Mouse (Mus musculus) cerebellum, adult 18-20 months (tissue): ENCODE results near the gene Lrfn3.

Experiments used
- DNase-seq, 2 experiments: peaks; one replicate each; pipeline ENCODE4 v3.0.0; 2021

Lrfn3 gene

GRCm38 (mm10) chr7:30339432-30340109, 23.0 kb downstream of the Lrfn3 start:
- peak; percentile 74 to 78 for DNase-seq

GRCm38 (mm10) chr7:30336384-30336783, 26.2 kb downstream of the Lrfn3 start:
- DNase-seq: peak; percentile 90 to 94

GRCm38 (mm10) chr7:30335688-30336087, 26.9 kb downstream of the Lrfn3 start:
- no peak for DNase-seq

DNA sequence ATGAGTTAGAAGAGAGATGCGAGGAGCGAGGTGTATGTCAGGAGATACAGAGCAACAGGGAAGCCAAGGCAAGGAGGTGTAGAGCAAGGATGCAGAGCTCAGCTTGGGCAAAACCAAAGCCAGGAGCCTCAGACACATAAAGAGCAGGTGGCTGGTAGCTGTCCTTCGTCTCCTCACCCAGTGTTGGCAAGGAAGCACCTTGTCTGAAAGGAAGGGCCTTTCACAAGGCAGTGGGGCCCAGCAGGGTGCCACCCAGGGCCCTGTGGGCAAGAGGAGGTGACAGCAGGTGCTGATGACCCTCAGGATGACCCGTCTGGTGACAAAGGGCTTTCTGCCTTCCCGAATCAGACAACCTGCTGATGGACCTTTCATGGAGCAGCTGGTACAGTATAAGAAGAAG, 28.0 kb downstream of the Lrfn3 start:
- DNase-seq: peak in 1 of 2 experiments; percentile 52

- DNase-seq: peak; percentile 83 to 88
These were observed 29.1 kb downstream of the Lrfn3 start for GRCm38 (mm10) chr7:30333436-30333835.

DNA sequence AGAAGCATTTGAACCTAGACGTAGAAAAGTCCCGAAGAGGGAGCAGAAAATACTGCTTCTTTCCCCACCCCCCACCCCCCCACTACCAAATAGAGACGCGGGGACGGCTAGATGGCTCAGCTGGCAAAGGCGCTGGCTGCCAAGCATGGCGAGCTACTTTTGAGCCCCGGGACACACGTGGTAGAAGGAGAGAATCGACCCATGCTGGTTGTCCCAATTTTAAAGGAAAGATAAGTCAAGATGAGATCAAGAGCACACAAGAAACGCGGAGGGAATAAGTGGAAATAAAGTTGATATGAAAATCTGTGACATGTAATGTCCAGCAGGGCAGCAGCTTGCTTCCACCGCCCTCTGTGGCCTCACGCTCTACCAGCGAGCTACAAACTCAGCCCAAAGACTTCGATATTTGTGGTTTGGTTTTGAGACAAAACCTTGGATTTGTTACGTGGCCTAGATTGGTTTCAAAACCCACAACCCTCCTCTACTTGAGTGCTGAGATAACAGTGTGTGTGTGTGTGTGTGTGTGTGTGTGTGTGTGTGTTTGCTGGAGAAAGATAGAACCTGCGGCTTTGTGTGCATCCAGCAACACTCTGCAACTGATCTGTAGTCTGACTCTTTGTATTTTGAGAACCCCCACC, 29.8 kb downstream of the Lrfn3 start:
- peak in 1 of 2 experiments; percentile 56 for DNase-seq

DNA sequence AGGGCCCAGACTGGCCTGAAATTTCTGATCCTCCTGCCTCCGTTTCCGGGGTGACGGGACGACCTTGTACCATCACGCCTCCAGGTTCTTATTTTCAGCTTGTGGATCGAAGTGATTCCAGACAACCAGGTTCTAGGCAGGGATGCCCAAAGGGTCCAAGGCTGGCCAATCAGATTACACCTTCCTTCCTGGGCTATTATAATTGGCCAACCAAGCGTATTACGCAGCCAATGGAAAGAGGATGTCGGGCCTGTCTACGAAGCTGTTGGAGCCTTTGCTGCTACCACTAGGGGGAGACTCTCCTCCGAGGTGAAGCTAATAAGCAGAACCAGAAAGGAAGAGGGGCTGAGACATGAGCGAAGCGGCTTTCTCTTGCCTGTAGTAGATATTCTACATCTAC, 30.7 kb downstream of the Lrfn3 start:
- peak; percentile 90 to 97 for DNase-seq

DNA sequence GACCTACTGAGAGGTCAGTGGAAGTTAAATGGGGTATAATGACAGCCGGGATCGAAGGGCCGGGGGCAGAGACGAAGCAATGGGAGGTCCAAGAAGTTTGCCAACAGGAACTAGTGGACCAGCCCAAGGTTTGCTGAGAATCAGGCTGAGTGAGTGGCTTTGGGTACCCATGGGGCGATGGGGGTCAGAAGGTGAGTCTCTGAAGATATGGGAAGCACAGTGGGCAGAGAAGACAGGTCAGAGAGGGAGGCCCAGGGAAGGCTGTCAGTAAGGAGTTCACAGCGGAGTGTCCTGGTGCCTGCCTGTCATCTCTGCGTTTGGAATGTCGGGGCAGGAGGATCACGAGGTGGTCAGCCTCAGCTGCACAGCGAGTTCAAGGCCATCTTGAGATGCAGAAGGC, 34.2 kb downstream of the Lrfn3 start:
- no peak for DNase-seq

DNA sequence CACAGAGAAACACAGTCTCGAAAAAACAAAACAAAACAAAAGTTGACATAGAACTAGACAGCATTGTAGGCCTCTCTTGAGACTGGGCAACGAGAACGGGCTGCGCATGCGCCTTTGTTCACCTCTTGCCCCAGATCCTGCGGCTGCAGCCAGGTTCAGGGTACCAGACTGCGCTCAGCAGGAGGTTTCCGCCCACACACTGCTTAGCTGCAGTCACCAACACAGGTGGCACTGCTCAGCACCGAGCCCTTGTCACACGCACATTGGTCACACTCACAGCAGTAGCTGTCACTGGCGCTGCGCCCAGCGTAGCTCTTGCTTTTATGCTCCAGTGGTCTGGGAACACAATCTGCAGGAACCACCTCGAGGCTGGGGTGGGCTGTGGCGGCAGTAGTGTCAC, 35.4 kb downstream of the Lrfn3 start:
- peak; percentile 96 to 97 for DNase-seq

GRCm38 (mm10) chr7:30326427-30326826, 36.1 kb downstream of the Lrfn3 start:
- DNase-seq: peak in 1 of 2 experiments; percentile 26

DNA sequence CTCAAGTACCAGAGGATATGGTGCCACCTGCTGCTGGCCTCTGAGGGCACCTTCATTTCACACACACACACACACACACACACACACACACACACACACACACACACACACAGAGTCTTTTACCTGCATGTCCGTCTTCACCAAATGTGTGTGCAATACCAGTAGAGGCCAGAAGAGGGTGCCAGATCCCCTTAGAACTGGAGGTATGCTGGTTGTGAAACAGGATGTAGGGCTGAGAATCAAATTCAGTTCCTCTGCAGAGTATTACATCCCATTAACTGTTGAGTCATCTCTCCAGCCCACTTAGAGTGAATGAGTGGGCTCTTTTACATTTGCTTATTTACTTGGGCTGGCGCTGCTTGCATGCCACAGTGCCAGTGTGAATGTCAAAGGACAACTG, 37.2 kb downstream of the Lrfn3 start:
- DNase-seq: no peak

DNA sequence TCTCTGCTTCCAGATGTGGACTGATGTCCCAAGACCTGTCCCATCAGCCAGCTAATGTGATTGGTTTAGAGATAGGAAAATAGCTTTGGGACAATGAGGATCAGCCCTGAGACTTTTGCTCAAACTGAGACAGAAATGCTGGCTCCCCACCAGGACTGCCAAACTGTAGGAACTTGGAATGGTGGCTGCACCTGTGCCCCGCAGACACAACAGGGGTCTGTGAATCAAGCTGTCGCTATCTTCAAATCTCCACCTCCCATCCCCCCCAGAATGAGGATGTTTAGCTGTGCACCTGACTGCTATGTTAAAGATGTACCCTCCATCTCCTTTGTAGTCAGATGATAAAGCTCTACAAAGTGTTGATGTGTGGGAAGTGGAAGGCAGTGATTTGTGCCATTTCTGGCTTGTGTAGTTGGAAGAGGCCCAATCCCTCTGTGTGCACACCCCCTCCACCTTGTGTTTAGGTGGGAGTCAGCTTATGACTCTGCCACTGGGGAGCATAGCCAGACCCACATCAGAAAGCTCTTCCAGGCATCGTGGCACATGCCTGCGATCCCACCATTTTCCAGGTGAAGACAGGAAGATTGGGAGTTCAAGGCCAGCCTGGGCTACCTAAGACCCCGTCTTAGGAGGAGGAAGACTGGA, 38.1 kb downstream of the Lrfn3 start:
- DNase-seq: no peak

GRCm38 (mm10) chr7:30323795-30324194, 38.8 kb downstream of the Lrfn3 start, which contains the start of gene Sdhaf1:
Gene Sdhaf1, minus strand, starts transcription at chr7:30323895.
- DNase-seq: no peak

DNA sequence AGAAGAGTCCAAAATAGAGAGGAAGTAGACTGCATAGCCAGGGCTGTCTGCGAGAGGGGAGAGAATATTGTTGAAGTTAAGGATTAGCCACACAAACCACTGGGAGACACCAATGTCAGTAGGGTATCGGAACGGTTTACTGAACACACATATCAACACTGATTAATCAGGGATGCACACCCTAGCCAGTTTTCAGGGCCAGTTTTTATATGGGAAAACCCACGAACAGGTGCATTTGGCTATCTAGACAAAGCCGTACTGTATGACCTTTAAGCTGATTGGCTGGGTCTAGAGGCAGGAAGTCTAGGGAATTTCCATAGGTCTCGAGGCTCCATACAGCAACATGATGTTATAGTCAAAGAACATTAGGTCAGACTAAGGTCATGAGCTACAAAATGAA, 39.7 kb downstream of the Lrfn3 start:
- no peak for DNase-seq

DNA sequence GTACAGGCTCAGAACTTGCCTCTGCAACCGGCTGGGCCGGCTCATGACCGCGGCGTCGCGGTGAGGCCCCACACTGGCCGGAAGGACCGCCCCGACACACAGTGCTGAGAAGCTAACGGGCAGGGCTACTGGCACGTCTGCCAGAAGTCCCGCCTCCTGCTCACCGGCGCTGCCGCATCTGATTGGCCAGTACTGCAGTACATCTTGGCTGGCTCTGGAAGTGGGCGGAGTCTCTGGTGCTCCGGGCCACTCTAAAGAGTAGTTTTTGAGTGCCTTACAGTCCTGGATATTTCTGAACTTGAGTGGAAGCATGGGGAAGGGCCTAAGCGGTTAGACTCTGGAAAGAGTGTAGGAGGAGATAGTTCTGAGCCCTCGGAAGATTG, 40.3 kb downstream of the Lrfn3 start:
- peak; percentile 97 to 99 for DNase-seq

DNA sequence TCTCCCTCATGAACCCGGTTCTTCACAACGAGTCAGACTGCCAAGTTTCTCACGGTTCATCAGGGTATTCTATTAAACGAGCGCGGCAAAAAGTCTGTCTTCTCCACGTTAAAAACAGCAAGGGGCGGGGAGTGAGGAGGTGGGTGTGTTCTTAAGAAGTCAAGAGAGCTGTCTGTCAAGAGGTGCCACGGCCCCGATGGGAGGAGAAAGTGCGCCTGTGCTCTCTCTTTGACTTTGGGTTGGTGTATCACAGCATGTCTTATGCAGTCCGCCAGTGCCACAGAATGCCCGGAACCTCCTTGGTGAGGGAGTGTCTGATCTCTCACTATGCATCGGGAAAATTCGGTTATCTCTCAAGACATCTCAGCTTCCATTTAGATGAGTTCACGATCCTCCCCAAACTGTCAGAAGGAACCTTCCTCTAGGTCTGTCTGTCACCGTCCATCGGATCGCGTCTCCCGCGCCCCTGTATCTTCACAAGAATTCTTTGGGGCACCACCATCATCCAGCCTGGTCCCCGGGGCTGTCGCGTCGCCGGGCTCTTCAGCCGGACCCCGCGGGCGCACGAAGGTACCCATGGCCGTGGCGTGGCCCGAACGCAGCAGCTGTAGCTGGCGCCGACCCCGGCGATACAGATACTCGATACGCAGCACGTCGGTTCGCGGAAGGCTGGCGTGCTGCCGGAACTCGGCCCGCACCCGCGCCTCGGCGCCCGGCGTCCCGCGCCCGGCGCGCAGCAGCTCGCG, 40.9 kb downstream of the Lrfn3 start, which contains the start of gene E130208F15Rik:
Gene E130208F15Rik (plus strand): TSS at position 202 of the 746 bp plus-strand sequence.
- DNase-seq: peak; percentile 74 to 82

DNA sequence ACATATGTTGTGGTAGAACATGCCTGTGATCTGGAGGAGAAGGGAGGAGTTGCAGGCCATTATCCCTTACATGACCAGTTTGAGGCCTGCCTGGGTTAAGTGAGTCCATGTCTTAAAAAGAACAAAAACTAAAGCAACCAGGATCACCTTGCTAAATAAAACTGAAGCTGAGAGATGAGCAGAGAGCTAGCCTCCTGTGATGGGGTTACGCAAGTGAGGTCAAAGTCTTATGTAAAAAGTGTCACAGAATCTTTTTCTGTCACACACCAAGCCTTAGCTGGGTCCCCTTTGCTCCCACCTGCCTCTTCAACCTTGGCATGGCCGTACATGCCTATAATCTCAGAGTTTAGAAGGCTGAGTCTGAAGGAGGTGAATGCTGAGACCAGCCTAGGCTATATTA, 41.6 kb downstream of the Lrfn3 start:
- DNase-seq: no peak

DNA sequence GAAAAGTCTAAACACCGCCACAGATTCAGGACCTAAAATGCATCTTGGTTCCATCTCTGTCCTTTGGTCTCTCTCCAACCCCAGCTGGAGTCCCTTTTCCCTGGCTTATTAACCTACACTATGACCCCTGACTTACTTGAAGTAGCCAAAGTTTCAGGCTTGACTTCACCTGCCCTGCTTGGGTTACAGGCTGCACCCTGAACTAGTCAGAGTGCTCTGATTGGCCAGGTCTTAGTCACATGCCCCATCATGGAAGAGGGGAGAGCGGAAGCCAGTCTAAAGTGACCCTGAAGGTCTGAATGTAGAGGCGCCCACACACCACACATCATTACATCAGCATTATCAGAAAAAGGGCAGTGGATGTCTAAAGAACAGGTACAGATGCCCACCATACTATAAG, 44.4 kb downstream of the Lrfn3 start:
- no peak for DNase-seq

DNA sequence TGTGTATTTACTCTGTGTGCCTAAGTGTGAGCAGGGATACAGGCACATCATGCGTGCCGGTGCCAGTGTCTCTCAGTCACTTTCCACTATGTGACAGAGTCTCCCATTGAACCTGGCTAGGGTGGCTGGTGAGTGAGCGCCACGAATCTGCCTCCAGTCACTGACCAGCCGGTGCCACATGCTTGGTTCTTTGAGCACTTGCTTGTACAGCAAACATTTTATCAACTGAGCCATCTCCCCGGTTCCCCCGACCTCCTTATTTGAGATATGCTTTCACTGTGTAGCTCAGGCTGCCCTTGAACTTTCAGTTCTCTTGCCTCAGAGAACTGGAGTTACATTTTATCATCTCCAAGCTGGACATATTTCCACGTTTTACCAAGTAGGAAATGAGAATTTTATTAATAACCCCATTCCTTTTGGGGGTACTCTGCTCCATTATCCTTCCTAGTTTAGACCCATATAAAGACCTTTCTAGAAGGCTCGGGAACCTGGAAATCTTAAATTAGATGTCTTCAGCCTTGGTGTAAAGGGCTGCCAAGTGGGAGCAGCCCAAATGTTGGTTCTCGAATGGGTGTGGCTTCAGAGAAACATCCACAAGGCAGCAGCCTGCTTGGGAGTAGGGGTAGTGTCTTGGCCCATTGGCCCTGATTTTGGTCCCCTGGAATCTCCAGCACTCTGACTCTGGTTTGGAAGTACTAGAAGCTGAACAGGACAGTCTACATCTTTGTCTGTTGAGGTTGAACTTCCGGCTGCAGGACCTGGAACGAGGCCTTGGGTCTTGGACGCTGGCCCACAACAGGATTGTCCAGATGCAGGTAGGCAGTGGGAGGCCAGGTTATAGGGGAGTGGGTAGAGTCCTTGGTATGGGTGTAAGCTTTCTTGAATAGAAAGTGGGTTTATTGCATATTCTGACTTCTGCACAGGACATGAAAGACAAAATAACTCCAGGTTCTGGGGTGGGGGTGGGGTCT, 46.7 kb downstream of the Lrfn3 start:
- peak in 1 of 2 experiments; percentile 38 for DNase-seq

DNA sequence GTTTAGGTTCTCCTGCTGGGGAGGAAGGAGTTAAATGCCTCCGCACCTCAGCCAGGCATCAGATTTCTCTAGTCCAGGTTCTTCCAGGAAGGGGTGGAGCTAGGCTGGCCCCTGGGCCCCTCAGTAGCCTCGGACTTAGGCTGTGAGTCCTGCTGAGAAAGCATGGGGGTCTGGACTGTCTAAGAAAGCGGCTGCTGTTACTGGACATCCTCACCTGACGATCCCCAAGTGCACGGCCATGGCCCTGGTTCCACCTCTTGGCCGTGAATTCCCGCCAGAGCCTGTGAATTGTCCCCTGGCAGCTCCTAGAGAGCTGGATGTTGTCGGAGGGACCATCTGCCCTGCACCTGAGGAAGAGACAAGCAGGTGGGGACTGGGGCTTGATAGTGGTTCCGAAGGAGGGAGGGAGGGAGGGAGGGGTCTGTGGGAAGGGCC, 47.8 kb downstream of the Lrfn3 start, which contains the start of gene Syne4:
Gene Syne4 (plus strand): TSS at position 87 of the 435 bp plus-strand sequence.
- peak in 1 of 2 experiments; percentile 46 for DNase-seq

DNA sequence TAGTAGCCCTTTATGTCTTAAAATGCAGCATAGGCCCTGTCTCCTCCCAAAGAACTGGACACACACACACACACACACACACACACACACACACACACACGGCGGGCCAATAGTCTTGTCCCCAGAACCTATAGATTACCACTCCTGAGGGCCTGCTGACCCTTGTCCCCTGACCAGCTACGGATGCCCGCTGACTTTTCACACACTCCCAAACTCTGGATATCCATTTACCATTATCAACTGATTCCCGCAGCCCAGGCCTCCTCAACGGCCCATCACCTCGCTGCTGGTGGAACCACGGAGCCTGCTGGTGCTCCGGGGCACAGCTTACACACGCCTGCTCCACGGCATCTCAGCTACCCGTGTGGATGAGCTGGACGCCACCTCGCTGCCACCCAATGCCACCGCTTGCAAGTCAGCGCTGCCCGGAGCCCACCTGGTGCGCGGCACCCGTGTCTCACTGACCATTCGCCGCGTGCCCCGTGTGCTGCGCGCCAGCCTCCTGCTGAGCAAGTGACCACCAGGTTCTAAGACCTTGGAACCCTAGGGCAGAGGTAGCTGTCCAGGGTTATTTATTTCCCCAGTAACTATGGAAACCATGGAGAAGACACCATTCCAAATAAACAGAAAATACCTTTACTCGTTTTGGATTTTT, 48.8 kb downstream of the Lrfn3 start:
- DNase-seq: peak in 1 of 2 experiments; percentile 23
